In genomic region chr11:6273607-6274006, GRCm38 (mm10) we compare ENCODE assay signal across 8 mouse cellular contexts. TPM values are rescaled to one million over a fixed set of nuclear protein-coding genes. Genes with fewer than 3 reads are reported as not detected.
DNase-seq lines count a peak whose midpoint lies in the region; ATAC-seq lines count a peak whose summit lies in the region.

No protein-coding gene starts in this region.

- peak overlapping the region; percentile 95 for H3K9ac ChIP-seq in heart, embryonic 14.5 days (ENCODE audit: low read length)
- peak overlapping the region; percentile 80 for H3K9ac ChIP-seq in intestine, embryonic 16.5 days (ENCODE audit: low read depth, low read length)
- peak overlapping the region; percentile 92 for H3K9ac ChIP-seq in midbrain, embryonic 11.5 days (ENCODE audit: low read length)

- H3K4me2 ChIP-seq in heart, embryonic 14.5 days (ENCODE audit: low read length): peak overlapping the region; percentile 96
- peak overlapping the region; percentile 81 for H3K4me2 ChIP-seq in intestine, embryonic 16.5 days (ENCODE audit: low read depth, low read length)
- H3K4me2 ChIP-seq in midbrain, embryonic 11.5 days: peak overlapping the region; percentile 63

- H3K36me3 ChIP-seq in heart, embryonic 14.5 days (ENCODE audit: control insufficient read depth, insufficient read depth, low read length): peaks cover 34% of the 10 kb centered on the region
- peaks cover 8% of the 10 kb centered on the region for H3K36me3 ChIP-seq in intestine, embryonic 16.5 days (ENCODE audit: control insufficient read depth, insufficient read depth, low read length)
- peaks cover 7% of the 10 kb centered on the region; the same call in 1 of the 2 replicates for H3K36me3 ChIP-seq in midbrain, embryonic 11.5 days (ENCODE audit: control insufficient read depth, insufficient read depth, low read length)

- peak overlapping the region; percentile 66 to 90 for H3K4me3 ChIP-seq in heart, embryonic 14.5 days (ENCODE audit: control insufficient read depth in 1 of 2, insufficient read depth in 1 of 2, low read depth in 1 of 2, low read length in 2 of 2)
- H3K4me3 ChIP-seq in intestine, embryonic 16.5 days (ENCODE audit: low read length): peak overlapping the region; percentile 93
- peak overlapping the region; percentile 91 for H3K4me3 ChIP-seq in midbrain, embryonic 11.5 days (ENCODE audit: low read depth, low read length)

- H3K9me3 ChIP-seq in heart, embryonic 14.5 days (ENCODE audit: control insufficient read depth, low read length): no peaks in the 10 kb centered on the region
- no peaks in the 10 kb centered on the region for H3K9me3 ChIP-seq in intestine, embryonic 16.5 days (ENCODE audit: control insufficient read depth, low read length)
- H3K9me3 ChIP-seq in midbrain, embryonic 11.5 days (ENCODE audit: control insufficient read depth, low read length): no peaks in the 10 kb centered on the region

- H3K4me1 ChIP-seq in heart, embryonic 14.5 days (ENCODE audit: control insufficient read depth in 2 of 2, insufficient read depth in 2 of 2, low read length in 2 of 2): peaks cover 7 to 18% of the 10 kb centered on the region in 2 experiments
- H3K4me1 ChIP-seq in intestine, embryonic 16.5 days (ENCODE audit: control insufficient read depth, insufficient read depth, low read length): peaks cover 15% of the 10 kb centered on the region
- H3K4me1 ChIP-seq in midbrain, embryonic 11.5 days (ENCODE audit: control insufficient read depth, insufficient read depth, low read length): peaks cover 12% of the 10 kb centered on the region

- H3K27me3 ChIP-seq in heart, embryonic 14.5 days (ENCODE audit: control insufficient read depth, insufficient read depth, low read length): no peaks in the 10 kb centered on the region
- H3K27me3 ChIP-seq in intestine, embryonic 16.5 days (replicated peaks; ENCODE audit: control insufficient read depth, insufficient read depth, low read length): no peaks in the 10 kb centered on the region
- H3K27me3 ChIP-seq in midbrain, embryonic 11.5 days (ENCODE audit: control insufficient read depth, insufficient read depth, low read length): no peaks in the 10 kb centered on the region

- no peak for DNase-seq in heart, postnatal 36 days
- DNase-seq in cerebellum, postnatal 36 days: peak; percentile 21 to 27
- no peak for DNase-seq in midbrain, embryonic 11.5 days (ENCODE audit: low spot score, missing footprints)
- DNase-seq in left cerebral cortex, postnatal 14 days (ENCODE audit: low spot score in 2 of 2): no peak
- DNase-seq in urinary bladder, postnatal 36 days (ENCODE audit: low spot score in 2 of 2): no peak
- DNase-seq in layer of hippocampus, adult 9-11 months: no peak

- ATAC-seq in heart, embryonic 14.5 days (ENCODE audit: insufficient number of reproducible peaks, insufficient read depth, low FRiP score, low read depth): no peak
- peak; percentile 46 for ATAC-seq in intestine, embryonic 16.5 days
- no peak for ATAC-seq in midbrain, embryonic 11.5 days (ENCODE audit: low FRiP score)

- WGBS in heart, embryonic 14.5 days: 55% methylated on average over 11 of the region's 11 CpGs
- 45% methylated on average over 11 of the region's 11 CpGs for WGBS in intestine, embryonic 16.5 days
- 71% methylated on average over 11 of the region's 11 CpGs for WGBS in midbrain, embryonic 11.5 days

- intact Hi-C loops in heart, postnatal 36 days (cut with DNase I): loop anchor here (2.0 kb wide), 1 partner anchor 17 kb away; the partner anchor contains the start of gene Ogdh
- intact Hi-C loops in left cerebral cortex, postnatal 14 days (cut with DNase I): no loop called here

- no peak overlapping the region for H3K27ac ChIP-seq in heart, embryonic 14.5 days (replicated peaks in 1 of 2; ENCODE audit: control insufficient read depth in 1 of 2, insufficient read depth in 1 of 2, low read depth in 2 of 2, low read length in 2 of 2)
- peak overlapping the region; percentile 72 for H3K27ac ChIP-seq in intestine, embryonic 16.5 days (ENCODE audit: low read length)
- H3K27ac ChIP-seq in midbrain, embryonic 11.5 days (ENCODE audit: low read depth, low read length): no peak overlapping the region

RNA-seq across cellular contexts. Expression of gene Tmed4, which starts 1.1 kb away (rescaled TPM):
- polyA plus RNA-seq in heart, embryonic 14.5 days (2014; fragmentation: Nextera tagmentation; extraction: Ambion mirVana): 90.6 and 92.2 TPM in 2 replicates
- 10 to 100 TPM; 82.9 to 94.8 TPM for total RNA-seq in heart, postnatal 36 days (2021)
- polyA plus RNA-seq in intestine, embryonic 16.5 days (2015; fragmentation: Nextera tagmentation; extraction: Ambion mirVana): 165 and 177 TPM in 2 replicates
- 148 and 161 TPM in 2 replicates for polyA plus RNA-seq in midbrain, embryonic 11.5 days (2014; fragmentation: Nextera tagmentation; extraction: Ambion mirVana)
- 10 to 100 TPM; 78.2 to 81.7 TPM for total RNA-seq in left cerebral cortex, postnatal 14 days (2021)

RNA-seq across cellular contexts. Expression of gene Ddx56, which starts 6.0 kb away (rescaled TPM):
- polyA plus RNA-seq in heart, embryonic 14.5 days (2014; fragmentation: Nextera tagmentation; extraction: Ambion mirVana): 50.9 and 55.0 TPM in 2 replicates
- total RNA-seq in heart, postnatal 36 days (2021): 10 to 100 TPM; 23.5 to 25.5 TPM
- polyA plus RNA-seq in intestine, embryonic 16.5 days (2015; fragmentation: Nextera tagmentation; extraction: Ambion mirVana): 100 and 110 TPM in 2 replicates
- 98.8 and 104 TPM in 2 replicates for polyA plus RNA-seq in midbrain, embryonic 11.5 days (2014; fragmentation: Nextera tagmentation; extraction: Ambion mirVana)
- total RNA-seq in left cerebral cortex, postnatal 14 days (2021): 10 to 100 TPM; 46.2 to 47.3 TPM

RNA-seq across cellular contexts. Expression of gene Ogdh, which starts 17.8 kb away (rescaled TPM):
- polyA plus RNA-seq in heart, embryonic 14.5 days (2014; fragmentation: Nextera tagmentation; extraction: Ambion mirVana): 245 and 289 TPM in 2 replicates
- 1,000 to 10,000 TPM; 1,707 to 1,741 TPM for total RNA-seq in heart, postnatal 36 days (2021)
- polyA plus RNA-seq in intestine, embryonic 16.5 days (2015; fragmentation: Nextera tagmentation; extraction: Ambion mirVana): 171 and 189 TPM in 2 replicates
- polyA plus RNA-seq in midbrain, embryonic 11.5 days (2014; fragmentation: Nextera tagmentation; extraction: Ambion mirVana): 80.4 and 81.3 TPM in 2 replicates
- 100 to 1,000 TPM; 248 to 260 TPM for total RNA-seq in left cerebral cortex, postnatal 14 days (2021)

RNA-seq across cellular contexts. Expression of gene Npc1l1, which starts 43.7 kb away (rescaled TPM):
- polyA plus RNA-seq in heart, embryonic 14.5 days (2014; fragmentation: Nextera tagmentation; extraction: Ambion mirVana): not detected in 2 replicates
- total RNA-seq in heart, postnatal 36 days (2021): under 1 TPM in 1 of 2 experiments, not detected in 1; 0.08 TPM
- polyA plus RNA-seq in intestine, embryonic 16.5 days (2015; fragmentation: Nextera tagmentation; extraction: Ambion mirVana): 26.5 and 43.4 TPM in 2 replicates
- polyA plus RNA-seq in midbrain, embryonic 11.5 days (2014; fragmentation: Nextera tagmentation; extraction: Ambion mirVana): not detected in 2 replicates
- 1 to 10 TPM; 1.2 TPM for total RNA-seq in left cerebral cortex, postnatal 14 days (2021)

Comparison
In these comparisons a context has a peak if more than half of its experiments do, and no peak if none do; other contexts are left out.
1. DNase-seq: peak in cerebellum, postnatal 36 days (2 of 2); none in heart, postnatal 36 days (0 of 2), midbrain, embryonic 11.5 days (single experiment), left cerebral cortex, postnatal 14 days (0 of 2), urinary bladder, postnatal 36 days (0 of 2) and layer of hippocampus, adult 9-11 months (single experiment).
2. Peak in every context shown above with its lines, with median percentiles within 50 percentile points of each other: H3K4me2 ChIP-seq, H3K4me3 ChIP-seq and H3K9ac ChIP-seq.